8 mouse cellular contexts compared by ENCODE assay signal in genomic region chrX:47892431-47893024, GRCm38 (mm10). TPM values are rescaled to one million over a fixed set of nuclear protein-coding genes. Genes with fewer than 3 reads are reported as not detected.
A peak's percentile ranks its signal among the peaks of the same experiment; 100 is the strongest.
DNase-seq lines count a peak whose midpoint lies in the region; ATAC-seq and TF ChIP-seq lines count a peak whose summit lies in the region.

TSS of gene Smarca1 (minus strand) at chrX:47892974.

- no peak for TF ChIP-seq POLR2A in thymus, adult 2 months (IDR thresholded peaks at IDR 0.05; ENCODE audit: control insufficient read depth, extremely low read depth, insufficient read depth, low read length, poor library complexity)

- H3K36me3 ChIP-seq in thymus, adult 2 months (ENCODE audit: control insufficient read depth, insufficient read depth, low read length) = no peaks in the 10 kb centered on the region
- no peaks in the 10 kb centered on the region for H3K36me3 ChIP-seq in hindbrain, embryonic 15.5 days
- H3K36me3 ChIP-seq in liver, embryonic 16.5 days (ENCODE audit: control insufficient read depth, insufficient read depth) = no peaks in the 10 kb centered on the region

- H3K27ac ChIP-seq in gastrocnemius, adult 2 months = peak within 1 kb of the TSS; percentile 54
- no peak within 1 kb of the TSS for H3K27ac ChIP-seq in thymus, adult 2 months (ENCODE audit: control insufficient read depth, insufficient read depth, low read length)
- H3K27ac ChIP-seq in hindbrain, embryonic 15.5 days (replicated peaks) = peak within 1 kb of the TSS; percentile 87
- no peak within 1 kb of the TSS for H3K27ac ChIP-seq in liver, embryonic 16.5 days (ENCODE audit: low read length)

- no peaks in the 10 kb centered on the region for H3K9me3 ChIP-seq in hindbrain, embryonic 15.5 days
- H3K9me3 ChIP-seq in liver, embryonic 16.5 days (replicated peaks; ENCODE audit: control insufficient read depth, low read length) = no peaks in the 10 kb centered on the region

- H3K27me3 ChIP-seq in thymus, adult 2 months (ENCODE audit: control insufficient read depth, insufficient read depth, low read length) = no peaks in the 10 kb centered on the region; the same call in 1 of the 2 replicates
- no peaks in the 10 kb centered on the region for H3K27me3 ChIP-seq in hindbrain, embryonic 15.5 days
- H3K27me3 ChIP-seq in liver, embryonic 16.5 days (ENCODE audit: control insufficient read depth, insufficient read depth, low read depth, low read length) = peaks cover 7% of the 10 kb centered on the region

- TF ChIP-seq CTCF in gastrocnemius, adult 2 months (IDR thresholded peaks at IDR 0.05) = no peak
- no peak for TF ChIP-seq CTCF in thymus, adult 2 months (IDR thresholded peaks at IDR 0.05; ENCODE audit: borderline replicate concordance, control insufficient read depth, extremely low read depth, insufficient read depth, low read length, poor library complexity)

- H3K4me2 ChIP-seq in hindbrain, embryonic 15.5 days = peak within 1 kb of the TSS; percentile 59
- H3K4me2 ChIP-seq in liver, embryonic 16.5 days (ENCODE audit: low read depth, low read length) = peak within 1 kb of the TSS; percentile 39

- ATAC-seq in hindbrain, embryonic 15.5 days (ENCODE audit: low FRiP score, low read depth) = peak; percentile 82
- no peak for ATAC-seq in liver, embryonic 16.5 days (ENCODE audit: low read depth)
- ATAC-seq in inflammation-experienced regulatory T-cells, adult 6 months = no peak

- intact Hi-C loops in gastrocnemius, adult 2 months (cut with DNase I) = no loop called here

- peak within 1 kb of the TSS; percentile 58 for H3K9ac ChIP-seq in hindbrain, embryonic 15.5 days
- peak within 1 kb of the TSS; percentile 28; the same call in 1 of the 2 replicates for H3K9ac ChIP-seq in liver, embryonic 16.5 days (ENCODE audit: low read depth, low read length)

- peak within 1 kb of the TSS; percentile 78 for H3K4me3 ChIP-seq in gastrocnemius, adult 2 months
- H3K4me3 ChIP-seq in thymus, adult 2 months (ENCODE audit: control insufficient read depth, insufficient read depth, low read length) = peak within 1 kb of the TSS; percentile 20
- peak within 1 kb of the TSS; percentile 54 for H3K4me3 ChIP-seq in hindbrain, embryonic 15.5 days
- peak within 1 kb of the TSS; percentile 54 for H3K4me3 ChIP-seq in liver, embryonic 16.5 days (ENCODE audit: low read depth, low read length)

- no peak for DNase-seq in gastrocnemius, adult 2 months
- no peak for DNase-seq in gastrocnemius, postnatal 10 days
- DNase-seq in thymus, adult 2 months = no peak
- DNase-seq in thymus, postnatal 0 days (ENCODE audit: low spot score) = no peak
- DNase-seq in spleen, postnatal 10 days (ENCODE audit: low spot score in 2 of 2) = no peak

- no peaks in the 10 kb centered on the region; the same call in 1 of the 2 replicates for H3K4me1 ChIP-seq in thymus, adult 2 months (replicated peaks; ENCODE audit: control insufficient read depth, insufficient read depth, low read length)
- no peaks in the 10 kb centered on the region for H3K4me1 ChIP-seq in hindbrain, embryonic 15.5 days (replicated peaks)
- H3K4me1 ChIP-seq in liver, embryonic 16.5 days (ENCODE audit: control insufficient read depth, low read depth, low read length) = no peaks in the 10 kb centered on the region

- WGBS in thymus, adult 2 months = 4% methylated on average over 12 of the region's 17 CpGs
- WGBS in hindbrain, embryonic 15.5 days = 26% methylated on average over 14 of the region's 17 CpGs
- 17% methylated on average over 16 of the region's 17 CpGs for WGBS in liver, embryonic 16.5 days (ENCODE audit: insufficient replicate concordance)

RNA-seq across cellular contexts. Expression of gene Smarca1, which starts in this region (rescaled TPM):
- 1 to 10 TPM; 2.2 to 3.6 TPM for total RNA-seq in gastrocnemius, adult 2 months (2021)
- 1 to 10 TPM; 3.2 to 5.0 TPM for total RNA-seq in gastrocnemius, postnatal 10 days (2021)
- polyA plus RNA-seq in thymus, adult 2 months (2012; rRNA removed) = 0.08 and 0.09 TPM in 2 replicates
- 1.8 and 2.6 TPM in 2 replicates for polyA plus RNA-seq in thymus, postnatal 0 days (2015; fragmentation: Nextera tagmentation; extraction: Ambion mirVana)
- polyA plus RNA-seq in hindbrain, embryonic 15.5 days (2015; fragmentation: Nextera tagmentation; extraction: Ambion mirVana) = 30.9 and 33.6 TPM in 2 replicates
- 3.5 and 4.1 TPM in 2 replicates for polyA plus RNA-seq in liver, embryonic 16.5 days (2015; fragmentation: Nextera tagmentation; extraction: Ambion mirVana)
- polyA plus RNA-seq in inflammation-experienced regulatory T-cells, adult 6 months (2017; shearing (Covaris generic)) = under 1 TPM in 1 of 3 experiments, not detected in 2; 0.07 TPM

Comparison
In these comparisons a context has a peak if more than half of its experiments do, and no peak if none do; other contexts are left out.
1. H3K27ac ChIP-seq: peak in gastrocnemius, adult 2 months (single experiment) and hindbrain, embryonic 15.5 days (single experiment); none in thymus, adult 2 months (single experiment) and liver, embryonic 16.5 days (single experiment).
2. H3K4me3 ChIP-seq: peak in every context shown above with its lines; median percentile 78 in gastrocnemius, adult 2 months; 54 in hindbrain, embryonic 15.5 days; 54 in liver, embryonic 16.5 days; 20 in thymus, adult 2 months.